Mouse (Mus musculus) right cerebral cortex, postnatal 25 days (tissue): Measurements from ENCODE around the gene Il6st.
"Not testable (repeated sequence)": the region's sequence is repeated elsewhere in the genome, so short reads cannot be mapped to it uniquely, and the experiment has no call there.

ENCODE experiments used
- DNase-seq: peaks from one replicate; pipeline ENCODE4 v3.0.0; 2022

The Il6st gene

GRCm38 (mm10) chr13:112463868-112464625 is at the start of gene Il6st:
Gene Il6st, plus strand, starts transcription at chr13:112464070.
- peak; percentile 95 for DNase-seq

DNA sequence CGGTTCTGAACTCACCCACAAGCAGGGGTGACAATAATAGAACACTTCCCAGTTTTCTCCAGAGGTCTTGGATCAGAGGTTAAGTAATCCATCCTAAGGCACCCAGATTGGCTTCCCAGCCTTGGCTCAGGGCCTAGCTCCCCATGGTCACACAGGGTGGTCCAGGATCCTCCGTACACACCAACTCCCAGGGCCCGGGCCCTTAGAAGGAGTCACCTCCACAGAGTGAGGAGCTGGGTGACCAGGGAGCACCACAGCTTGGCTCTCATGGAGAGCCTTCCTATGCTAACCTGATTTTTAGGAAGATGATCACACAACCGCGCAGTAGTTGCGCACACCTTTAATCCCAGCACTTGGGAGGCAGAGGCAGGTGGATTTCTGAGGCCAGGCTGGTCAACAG is 48.0 kb upstream of the Il6st start:
- DNase-seq: no peak

DNA sequence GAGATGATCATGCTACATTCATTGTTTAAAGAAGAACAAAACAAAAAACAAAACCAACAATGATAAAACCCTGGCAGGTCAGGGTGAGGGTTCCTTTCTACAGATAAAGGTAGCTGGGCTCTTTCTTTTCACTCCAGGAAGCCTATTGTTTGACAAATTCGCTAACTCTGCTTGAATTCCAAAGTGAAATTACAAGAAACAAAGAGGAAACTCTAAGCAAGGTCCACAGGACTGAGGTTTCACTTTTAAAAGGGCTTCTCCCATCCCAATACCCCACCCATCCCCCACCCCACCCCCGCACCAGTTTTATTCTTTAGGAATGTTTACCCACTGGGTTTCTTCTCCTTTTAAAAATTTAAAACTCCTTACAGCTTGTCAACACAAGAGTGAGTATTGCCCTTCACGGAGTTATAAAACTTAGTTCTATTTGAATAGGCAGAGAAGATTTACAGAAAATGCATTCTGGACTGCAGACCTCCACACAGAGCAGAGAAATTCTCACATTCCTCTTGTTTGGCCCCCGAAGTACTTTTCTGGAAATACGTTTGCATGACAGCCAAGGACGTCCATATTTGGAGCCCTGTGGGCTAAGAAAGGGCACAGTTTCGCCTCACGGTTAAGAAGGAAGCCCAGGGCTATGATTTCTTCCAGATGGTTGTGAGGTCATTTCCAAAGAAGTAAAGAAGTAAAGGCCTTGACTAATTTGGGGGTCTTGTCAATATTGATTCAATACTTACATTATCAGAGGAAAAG is 47.3 kb upstream of the Il6st start:
- DNase-seq: no peak

DNA sequence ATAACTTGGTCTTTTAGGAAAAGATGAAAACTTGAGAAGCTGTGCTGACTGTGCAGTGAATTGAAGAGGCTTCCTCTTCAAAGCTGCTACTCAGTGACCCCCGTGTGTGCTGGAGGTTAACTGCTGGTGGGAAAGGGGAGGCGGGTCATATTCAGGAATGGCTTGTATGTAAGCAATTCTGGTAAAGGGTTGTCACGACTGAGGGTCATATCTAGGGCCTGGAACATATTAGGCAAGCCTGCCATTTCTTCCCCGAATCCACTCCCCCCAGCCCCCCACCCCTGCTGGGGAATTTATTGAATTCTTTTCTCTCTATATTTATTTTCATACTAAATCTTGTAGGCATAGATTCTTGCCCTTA is 46.7 kb upstream of the Il6st start:
- no peak for DNase-seq

DNA sequence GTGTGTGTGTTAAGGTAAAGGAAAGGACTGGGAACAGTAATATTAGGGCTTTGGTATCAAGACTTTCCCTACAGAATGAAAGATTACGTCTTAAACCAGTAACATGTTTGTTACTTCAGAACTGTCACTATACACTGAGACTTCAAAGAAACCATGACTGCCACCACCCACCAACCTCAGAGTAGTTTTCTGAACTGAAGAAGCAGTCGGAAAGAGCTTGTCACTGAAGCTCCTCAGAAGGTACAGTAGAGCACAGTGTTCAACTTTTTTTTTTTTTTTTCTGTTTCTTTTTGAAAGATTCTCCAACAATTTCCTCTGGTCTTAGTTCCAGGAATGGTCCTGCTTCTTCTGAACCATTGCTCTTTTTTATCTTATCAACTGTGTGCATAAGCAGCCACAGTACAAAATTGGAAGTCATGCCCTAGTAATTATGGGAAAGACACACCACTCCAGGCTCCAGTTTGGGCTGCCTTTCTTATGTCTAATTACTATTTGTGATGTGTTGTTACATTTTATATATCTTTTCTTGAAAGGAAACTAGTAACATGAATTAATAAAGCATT is 45.9 kb upstream of the Il6st start:
- DNase-seq: no peak

DNA sequence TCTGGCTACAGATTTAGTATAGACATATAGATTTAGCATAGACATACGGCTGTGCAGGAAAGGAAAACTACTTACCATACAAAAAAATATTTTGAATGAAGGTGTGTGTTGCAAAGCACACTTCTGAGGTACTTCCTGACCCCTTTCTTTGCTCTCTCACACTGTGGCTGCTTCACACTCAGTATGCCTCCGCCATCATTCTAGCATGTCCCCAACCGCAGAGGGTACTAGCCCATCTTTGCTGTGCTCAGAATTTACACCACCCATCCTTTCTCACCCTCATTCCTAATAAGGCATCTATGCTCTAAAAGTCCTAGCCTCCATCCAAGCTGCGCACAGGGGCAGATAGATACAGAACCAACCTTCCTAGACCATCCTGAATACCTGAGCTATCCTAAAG is 45.3 kb upstream of the Il6st start:
- DNase-seq: no peak

DNA sequence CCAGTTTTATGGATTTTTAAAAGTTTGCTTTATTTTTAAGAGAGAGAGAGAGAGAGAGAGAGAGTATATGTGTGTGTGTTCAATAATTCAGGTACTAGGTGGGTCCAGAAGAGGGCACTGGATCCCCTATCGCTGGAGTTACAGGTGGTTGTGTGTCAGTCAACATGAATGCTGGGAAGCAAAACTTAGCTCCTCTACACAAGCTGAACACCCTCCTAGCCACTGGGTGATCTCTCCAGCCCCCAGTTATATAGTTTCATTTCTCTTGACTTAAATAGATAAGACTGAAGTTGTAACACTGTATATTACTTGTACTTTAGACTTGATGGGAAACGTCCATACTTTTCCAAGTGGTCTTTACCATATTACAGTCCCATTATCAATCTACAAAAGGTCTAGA is 39.7 kb upstream of the Il6st start:
- no peak for DNase-seq

GRCm38 (mm10) chr13:112424635-112425034 is 39.2 kb upstream of the Il6st start:
- DNase-seq: no peak

GRCm38 (mm10) chr13:112425181-112425654 is 38.7 kb upstream of the Il6st start:
- DNase-seq: no peak

GRCm38 (mm10) chr13:112426265-112427135 is 37.4 kb upstream of the Il6st start:
- no peak for DNase-seq

DNA sequence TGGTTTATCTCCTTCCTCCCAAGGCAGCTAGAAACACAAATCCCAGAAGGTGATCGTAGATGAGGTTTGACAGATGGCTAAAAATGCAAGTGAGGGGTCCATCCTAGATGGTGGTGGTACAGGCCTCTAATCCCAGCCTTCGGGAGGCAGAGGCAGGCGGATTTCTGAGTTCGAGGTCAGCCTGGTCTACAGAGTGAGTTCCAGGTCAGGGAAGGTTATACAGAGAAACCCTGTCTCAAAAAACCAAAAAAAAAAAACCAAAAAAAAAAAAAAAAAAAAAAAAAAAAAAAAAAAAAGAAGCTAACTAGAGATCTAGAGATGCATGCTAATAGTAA is 36.8 kb upstream of the Il6st start:
- not testable (repeated sequence) for DNase-seq

- DNase-seq: no peak
Measured at GRCm38 (mm10) chr13:112427521-112427920, 36.3 kb upstream of the Il6st start.

DNA sequence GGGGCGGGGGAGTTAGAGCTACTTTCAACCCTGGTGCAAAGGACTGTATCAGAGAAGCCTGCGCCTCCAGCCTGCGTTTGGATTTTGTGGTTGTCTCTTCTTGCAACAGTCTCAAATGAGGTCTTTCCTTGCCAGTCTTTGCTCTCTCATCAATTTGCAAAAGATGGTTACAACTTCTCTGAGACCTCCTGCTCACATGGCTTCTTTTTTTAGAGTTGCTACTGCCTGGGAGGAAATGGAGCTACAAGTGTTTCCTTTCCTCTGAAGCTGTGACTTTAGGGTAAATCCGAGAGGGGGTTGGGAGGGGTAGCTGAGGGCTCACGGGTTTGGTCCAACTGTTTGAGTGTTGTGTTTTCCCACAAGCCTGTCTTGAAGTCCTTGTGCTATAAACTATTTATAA is 30.6 kb upstream of the Il6st start:
- no peak for DNase-seq

DNA sequence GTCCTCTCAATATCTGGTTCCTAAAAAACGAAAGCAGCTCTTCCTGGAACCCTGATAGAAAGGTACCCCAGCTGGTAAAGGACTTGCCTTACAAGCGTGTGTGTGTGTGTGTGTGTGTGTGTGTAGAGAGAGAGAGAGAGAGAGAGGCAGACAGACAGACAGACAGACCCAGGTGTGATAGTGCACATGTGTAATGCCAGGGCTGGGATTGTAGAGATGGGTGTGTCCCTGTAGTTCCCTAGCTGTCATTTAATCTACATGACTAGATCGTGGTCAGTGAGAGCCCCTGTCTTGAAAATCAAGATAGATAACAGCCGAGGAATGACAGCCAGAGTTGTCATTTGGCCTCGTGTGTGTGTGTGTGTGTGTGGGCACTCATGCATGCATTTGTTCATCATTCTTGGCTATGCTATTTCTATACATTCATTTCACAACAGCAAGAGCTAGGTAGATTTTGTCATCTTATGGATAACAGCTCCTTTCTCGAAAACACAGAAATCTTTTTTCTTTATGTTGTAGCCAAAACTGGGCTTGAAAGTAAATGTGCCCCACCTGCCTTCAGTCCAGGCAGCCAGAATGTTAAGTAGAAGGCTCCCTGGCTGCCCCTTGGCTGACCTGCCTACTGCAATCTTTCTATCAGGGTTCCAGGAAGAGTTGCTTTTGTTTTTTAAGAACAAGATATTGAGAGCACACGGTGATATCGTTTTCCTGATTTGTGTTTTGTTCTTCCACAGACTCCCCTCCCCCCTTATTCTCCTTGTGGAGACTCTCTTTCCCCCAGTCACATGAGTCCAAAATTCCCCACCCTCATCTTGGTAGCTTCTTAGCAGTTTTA is 28.4 kb upstream of the Il6st start:
- DNase-seq: no peak

DNA sequence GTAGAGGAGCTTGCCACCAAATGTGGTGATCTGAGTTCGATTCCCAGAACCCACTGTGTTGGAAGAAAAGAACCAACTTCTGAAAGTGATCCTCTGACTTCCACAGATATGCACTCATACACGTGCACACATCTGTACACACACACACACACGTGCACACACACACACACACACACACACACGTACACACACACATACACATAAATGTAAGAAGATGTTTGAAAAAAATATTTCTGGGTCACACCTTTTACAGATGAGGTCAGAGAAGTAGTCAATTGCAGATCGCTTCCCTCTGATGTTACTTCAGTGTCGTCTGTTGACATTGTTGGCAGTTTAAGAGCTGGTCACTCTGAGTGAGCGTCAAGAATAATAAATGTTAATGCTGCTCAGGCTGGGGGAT is 27.6 kb upstream of the Il6st start:
- no peak for DNase-seq

DNA sequence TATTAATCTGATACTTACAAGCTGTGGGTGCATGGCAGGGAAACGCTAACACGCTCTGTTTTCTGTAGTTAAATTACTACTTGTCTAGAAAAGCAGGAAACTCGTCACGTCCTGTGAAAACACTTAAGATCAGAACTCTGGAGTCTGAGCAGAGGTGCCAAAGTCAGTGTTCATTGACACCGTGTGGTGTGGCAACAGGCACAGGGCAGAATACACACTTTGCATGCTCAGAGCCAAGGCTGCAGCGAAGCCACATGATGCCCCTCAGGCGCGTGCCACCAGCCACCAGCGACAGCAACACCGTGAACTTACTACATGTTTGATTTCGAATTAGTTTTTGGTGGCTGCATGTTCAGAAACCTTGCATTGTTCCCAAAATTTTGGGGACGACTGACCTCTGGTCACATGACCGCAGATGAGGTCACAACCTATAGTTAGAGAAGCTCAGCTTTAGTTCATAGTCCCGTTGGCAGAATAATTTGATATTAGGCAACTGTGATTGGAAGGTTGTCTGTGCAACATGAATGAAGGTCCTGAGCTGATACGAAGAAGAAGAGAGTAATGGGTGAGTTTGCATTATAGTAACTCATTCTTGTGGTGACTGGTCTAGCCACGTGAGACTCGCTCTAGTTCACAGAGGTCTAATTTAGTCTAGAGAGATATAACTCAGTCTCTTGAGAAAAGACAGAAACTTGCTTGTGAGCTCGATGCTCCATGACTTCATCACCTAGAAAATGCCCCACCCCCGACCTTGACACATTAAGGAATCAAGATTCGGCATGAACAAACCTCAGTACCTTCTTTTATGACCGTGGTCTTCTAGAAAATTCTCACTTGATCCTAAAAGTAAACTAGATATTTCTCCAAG is 25.6 kb upstream of the Il6st start:
- DNase-seq: no peak

DNA sequence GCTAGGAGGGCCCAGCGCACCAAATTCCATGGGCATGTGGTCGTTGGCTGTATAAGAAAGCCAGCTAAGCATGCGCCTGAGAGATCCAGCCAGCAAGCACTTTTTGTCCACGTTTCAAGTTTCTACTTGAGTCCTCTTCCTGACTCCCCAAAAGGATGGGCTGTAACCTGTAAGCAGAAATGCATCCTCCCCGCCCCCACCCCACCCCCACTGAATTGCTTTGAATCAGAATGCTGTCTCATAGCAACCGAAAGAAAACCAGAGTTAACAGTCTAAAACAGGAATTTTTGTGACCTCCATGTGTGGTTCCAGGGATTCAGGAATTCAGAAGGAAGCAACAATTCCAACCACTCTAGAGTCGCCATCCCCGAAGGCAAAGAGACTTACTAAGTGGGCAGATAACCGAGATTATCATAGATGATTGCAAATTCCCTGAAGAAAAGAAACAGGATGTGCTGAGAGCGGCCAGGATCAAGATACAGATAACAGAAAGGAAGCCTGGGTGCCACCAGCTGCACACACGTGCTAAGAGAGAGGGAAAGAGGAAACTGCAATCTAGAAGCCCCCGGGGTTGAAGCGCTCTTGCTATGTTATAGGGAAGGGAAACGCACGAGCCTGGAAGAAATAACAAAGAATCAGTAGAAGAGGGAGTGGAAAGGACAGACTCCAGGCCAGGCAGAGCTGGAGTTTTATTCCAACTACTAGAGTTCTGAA is 24.6 kb upstream of the Il6st start:
- DNase-seq: no peak

DNA sequence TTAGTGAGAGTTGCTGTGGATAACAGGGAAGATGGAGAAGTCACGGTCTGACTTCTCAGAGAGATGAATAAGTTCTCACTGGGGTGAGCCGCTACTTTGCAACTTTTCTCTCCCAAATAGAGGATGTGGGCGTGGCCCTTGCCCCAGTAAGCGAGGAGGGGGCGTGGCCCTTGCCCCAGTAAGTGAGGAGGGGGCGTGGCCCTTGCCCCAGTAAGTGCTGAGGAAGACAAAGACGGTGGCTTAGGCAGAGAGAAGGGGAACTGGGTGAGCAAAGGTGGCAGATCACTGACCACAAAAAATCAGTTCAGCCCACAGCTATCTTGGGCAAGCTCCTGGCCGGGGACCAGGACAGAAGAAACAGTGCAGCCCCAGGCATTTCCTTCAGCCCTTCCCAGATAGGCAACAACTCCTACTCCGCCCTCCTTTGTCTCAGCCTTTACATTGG is 23.9 kb upstream of the Il6st start:
- DNase-seq: peak; percentile 32

GRCm38 (mm10) chr13:112440668-112441067 is 23.2 kb upstream of the Il6st start:
- no peak for DNase-seq

- DNase-seq: no peak
Measured at GRCm38 (mm10) chr13:112442867-112443529, 20.9 kb upstream of the Il6st start.
